Mouse (Mus musculus) embryonic facial prominence, embryonic 14.5 days (tissue): Measurements from ENCODE around the gene Snrpd2. TPM values are rescaled to one million over a fixed set of nuclear protein-coding genes. Genes with fewer than 3 reads are reported as not detected.

Experiments used
- ATAC-seq: fragments of 200-750 bp; cut with Nextera tagmentation; 2 replicates; pipeline ENCODE4 v1.8.0; 2017; ENCODE audit warnings: low read depth, moderate number of reproducible peaks, moderate TSS enrichment
- DNase-seq: peaks from one replicate; pipeline ENCODE4 v3.0.0-alpha.2; 2015; ENCODE audit warnings: low spot score
- H3K27ac ChIP-seq: fragments of 300-500 bp; sonication (generic); replicated peaks from 2 replicates; pipeline ENCODE4 v1.5.1; 2014; ENCODE audit warnings: low read depth, mild to moderate bottlenecking, low read length, moderate library complexity
- H3K27me3 ChIP-seq: fragments of 300-500 bp; sonication (generic); replicated peaks from 2 replicates; pipeline ENCODE4 v1.6.1; 2014; ENCODE audit warnings: low read length; ENCODE audit not compliant: control insufficient read depth, insufficient read depth
- H3K36me3 ChIP-seq: fragments of 300-500 bp; sonication (generic); 2 replicates; pipeline ENCODE4 v1.6.1; 2014; ENCODE audit warnings: low read length, mixed read lengths; ENCODE audit not compliant: control insufficient read depth, insufficient read depth
- H3K4me1 ChIP-seq: fragments of 300-500 bp; sonication (generic); 2 replicates; pipeline ENCODE4 v1.6.1; 2014; ENCODE audit warnings: antibody characterized with exemption, low read length; ENCODE audit not compliant: control insufficient read depth, insufficient read depth
- H3K4me2 ChIP-seq: fragments of 300-500 bp; sonication (generic); 2 replicates; pipeline ENCODE4 v1.6.1; 2014; ENCODE audit warnings: low read depth, mild to moderate bottlenecking, low read length, moderate library complexity, mixed read lengths
- H3K4me3 ChIP-seq: fragments of 300-500 bp; sonication (generic); 2 replicates; pipeline ENCODE4 v1.5.1; 2014; ENCODE audit warnings: low read depth, mild to moderate bottlenecking, low read length
- H3K9ac ChIP-seq: fragments of 300-500 bp; sonication (generic); 2 replicates; pipeline ENCODE4 v1.6.1; 2014; ENCODE audit warnings: low read depth, mild to moderate bottlenecking, low read length, moderate library complexity, mixed read lengths
- H3K9me3 ChIP-seq: fragments of 300-500 bp; sonication (generic); 2 replicates; pipeline ENCODE4 v1.6.1; 2016; ENCODE audit warnings: low read length; ENCODE audit not compliant: control insufficient read depth
- WGBS: fragments of 180-500 bp; shearing (Covaris S2); extraction: QIAGEN DNeasy Blood & Tissue Kit; methylation state at CpG from one replicate; pipeline ENCODE4 v1.1.7; 2014; 5-methylcytosine and 5-hydroxymethylcytosine counted together
- polyA plus RNA-seq: library from polyadenylated mRNA; unstranded; fragments of >200 nt; fragmentation: Nextera tagmentation; extraction: Ambion mirVana; gene quantifications from 2 replicates; pipeline ENCODE4 v1.2.1, GENCODE M21; 2014

The Snrpd2 gene
- polyA plus RNA-seq, 1 experiment from 2014 or later: 130 TPM

GRCm38 (mm10) chr7:19119631-19120429, 29.7 kb upstream of the Snrpd2 start, which contains the start of gene Fbxo46:
TSS of gene Fbxo46 (plus strand) at chr7:19119859.
- 0 out of 2 replicates have a peak, but pooled peaks cover 14% of the 10 kb centered on the region for H3K9me3 ChIP-seq
- 2% methylated on average over 34 of the region's 34 CpGs for WGBS
- peak within 1 kb of the TSS; percentile 76 for H3K9ac ChIP-seq
- ATAC-seq (peak; percentile 97), DNase-seq (peak; percentile 99)
- peaks cover 9% of the 10 kb centered on the region for H3K4me1 ChIP-seq
- H3K36me3 ChIP-seq: no peaks in the 10 kb centered on the region
- peak within 1 kb of the TSS; percentile 61 for H3K4me3 ChIP-seq
- peak within 1 kb of the TSS; percentile 69 for H3K4me2 ChIP-seq
- H3K27me3 ChIP-seq: no peaks in the 10 kb centered on the region
- no peak within 1 kb of the TSS for H3K27ac ChIP-seq

GRCm38 (mm10) chr7:19121686-19122085, 27.8 kb upstream of the Snrpd2 start:
- DNase-seq: no peak
- no peak overlapping the region for H3K27ac ChIP-seq
- 0 out of 2 replicates have a peak, but pooled peaks cover 14% of the 10 kb centered on the region for H3K9me3 ChIP-seq
- H3K4me2 ChIP-seq: no peak overlapping the region
- H3K27me3 ChIP-seq: no peaks in the 10 kb centered on the region
- peaks cover 9% of the 10 kb centered on the region for H3K4me1 ChIP-seq
- no peak for ATAC-seq
- WGBS: 87% methylated on average over 4 of the region's 4 CpGs
- H3K36me3 ChIP-seq: no peaks in the 10 kb centered on the region
- H3K9ac ChIP-seq: no peak overlapping the region
- no peak overlapping the region for H3K4me3 ChIP-seq

GRCm38 (mm10) chr7:19124713-19125112, 24.8 kb upstream of the Snrpd2 start:
- H3K4me2 ChIP-seq: no peak overlapping the region
- no peak for DNase-seq
- H3K4me1 ChIP-seq: peaks cover 9% of the 10 kb centered on the region
- H3K4me3 ChIP-seq: no peak overlapping the region
- H3K27ac ChIP-seq: no peak overlapping the region
- peak overlapping the region; percentile 34; the same call in 1 of the 2 replicates for H3K9ac ChIP-seq
- WGBS: 84% methylated on average over 5 of the region's 6 CpGs
- H3K36me3 ChIP-seq: 0 out of 2 replicates have a peak, but pooled peaks cover 18% of the 10 kb centered on the region
- ATAC-seq: no peak
- no peaks in the 10 kb centered on the region for H3K27me3 ChIP-seq
- H3K9me3 ChIP-seq: no peaks in the 10 kb centered on the region

- Histone ChIP-seq H3K9ac (no peak overlapping the region), H3K9me3 (no peaks in the 10 kb centered on the region), H3K36me3 (0 out of 2 replicates have a peak, but pooled peaks cover 18% of the 10 kb centered on the region), H3K27ac (no peak overlapping the region), H3K4me2 (no peak overlapping the region), H3K4me1 (peaks cover 4% of the 10 kb centered on the region), H3K27me3 (no peaks in the 10 kb centered on the region), H3K4me3 (no peak overlapping the region)
- ATAC-seq: no peak
- WGBS: 88% methylated on average over 5 of the region's 5 CpGs
- no peak for DNase-seq
Observed at GRCm38 (mm10) chr7:19127744-19128143, 21.8 kb upstream of the Snrpd2 start.

GRCm38 (mm10) chr7:19129396-19129795, 20.1 kb upstream of the Snrpd2 start:
- 91% methylated on average over 5 of the region's 5 CpGs for WGBS
- no peaks in the 10 kb centered on the region for H3K27me3 ChIP-seq

GRCm38 (mm10) chr7:19130657-19131056, 18.9 kb upstream of the Snrpd2 start:
- no peak for ATAC-seq
- peaks cover 4% of the 10 kb centered on the region for H3K4me1 ChIP-seq
- peak overlapping the region; percentile 40; the same call in 1 of the 2 replicates for H3K9ac ChIP-seq
- peaks cover 35% of the 10 kb centered on the region for H3K36me3 ChIP-seq
- WGBS: 18% methylated on average over 4 of the region's 4 CpGs
- H3K4me2 ChIP-seq: peak overlapping the region; percentile 72
- H3K4me3 ChIP-seq: peak overlapping the region; percentile 47
- DNase-seq: no peak
- no peaks in the 10 kb centered on the region for H3K9me3 ChIP-seq
- H3K27me3 ChIP-seq: no peaks in the 10 kb centered on the region
- peak overlapping the region; percentile 80 for H3K27ac ChIP-seq

More at GRCm38 (mm10) chr7:19129396-19129795, 20.1 kb upstream of the Snrpd2 start:
- Histone ChIP-seq H3K9ac (no peak overlapping the region), H3K4me2 (no peak overlapping the region), H3K27ac (no peak overlapping the region), H3K36me3 (0 out of 2 replicates have a peak, but pooled peaks cover 26% of the 10 kb centered on the region), H3K4me1 (peaks cover 4% of the 10 kb centered on the region), H3K4me3 (no peak overlapping the region), H3K9me3 (no peaks in the 10 kb centered on the region)
- ATAC-seq: no peak
- no peak for DNase-seq

GRCm38 (mm10) chr7:19131324-19131848, 18.1 kb upstream of the Snrpd2 start:
- Histone ChIP-seq H3K4me2 (peak overlapping the region; percentile 72), H3K4me1 (peaks cover 4% of the 10 kb centered on the region), H3K9me3 (no peaks in the 10 kb centered on the region), H3K9ac (peak overlapping the region; percentile 45), H3K27ac (peak overlapping the region; percentile 80), H3K4me3 (peak overlapping the region; percentile 47), H3K27me3 (no peaks in the 10 kb centered on the region), H3K36me3 (peaks cover 42% of the 10 kb centered on the region)
- peak; percentile 99 for ATAC-seq
- 0% methylated on average over 37 of the region's 39 CpGs for WGBS
- DNase-seq: peak; percentile 99

GRCm38 (mm10) chr7:19136168-19136567, 13.4 kb upstream of the Snrpd2 start:
- peaks cover 4% of the 10 kb centered on the region; the same call in 1 of the 2 replicates for H3K4me1 ChIP-seq

More at GRCm38 (mm10) chr7:19136168-19136567, 13.4 kb upstream of the Snrpd2 start:
- no peak for ATAC-seq
- no peak overlapping the region for H3K9ac ChIP-seq
- no peak overlapping the region for H3K4me2 ChIP-seq
- H3K9me3 ChIP-seq: no peaks in the 10 kb centered on the region
- peaks cover 66% of the 10 kb centered on the region for H3K36me3 ChIP-seq
- no peak overlapping the region for H3K27ac ChIP-seq
- DNase-seq: no peak
- WGBS: 96% methylated on average over 13 of the region's 13 CpGs
- no peaks in the 10 kb centered on the region for H3K27me3 ChIP-seq
- H3K4me3 ChIP-seq: no peak overlapping the region
